Mouse (Mus musculus): ENCODE data around the gene Theg. TPM values are rescaled to one million over a fixed set of nuclear protein-coding genes. Genes with fewer than 3 reads are reported as not detected.

The Theg gene
- polyA plus RNA-seq, 1 experiment from 2014 or later, result not detected

GRCm38 (mm10) chr10:79580811-79581210 lies 6.3 kb downstream of the Theg start:
- no peak overlapping the region for H3K27ac ChIP-seq
- no peak overlapping the region for H3K4me3 ChIP-seq (ENCODE audit: inconsistent target)
- H3K36me3 ChIP-seq (ENCODE audit: inconsistent target), result no peaks in the 10 kb centered on the region
- 58% methylated on average over 5 of the region's 6 CpGs for WGBS (ENCODE audit: missing documents)
- H3K79me2 ChIP-seq (ENCODE audit: inconsistent target), result no peaks in the 10 kb centered on the region

GRCm38 (mm10) chr10:79580356-79580755 lies 6.8 kb downstream of the Theg start:
- H3K4me3 ChIP-seq (ENCODE audit: inconsistent target), result no peak overlapping the region
- 81% methylated on average over 7 of the region's 7 CpGs for WGBS (ENCODE audit: missing documents)

GRCm38 (mm10) chr10:79579781-79580180 lies 7.3 kb downstream of the Theg start:
- Histone ChIP-seq H3K27ac (no peak overlapping the region), H3K4me3 (ENCODE audit: inconsistent target) (no peak overlapping the region), H3K79me2 (ENCODE audit: inconsistent target) (no peaks in the 10 kb centered on the region), H3K36me3 (ENCODE audit: inconsistent target) (no peaks in the 10 kb centered on the region)
- WGBS (ENCODE audit: missing documents), result 80% methylated on average over 12 of the region's 12 CpGs

More at GRCm38 (mm10) chr10:79580356-79580755, 6.8 kb downstream of the Theg start:
- no peaks in the 10 kb centered on the region for H3K79me2 ChIP-seq (ENCODE audit: inconsistent target)
- H3K36me3 ChIP-seq (ENCODE audit: inconsistent target), result no peaks in the 10 kb centered on the region
- H3K27ac ChIP-seq, result no peak overlapping the region

GRCm38 (mm10) chr10:79578891-79579290 lies 8.2 kb downstream of the Theg start:
- Histone ChIP-seq H3K4me3 (ENCODE audit: inconsistent target) (no peak overlapping the region), H3K27ac (no peak overlapping the region), H3K79me2 (ENCODE audit: inconsistent target) (no peaks in the 10 kb centered on the region), H3K36me3 (ENCODE audit: inconsistent target) (no peaks in the 10 kb centered on the region)
- 77% methylated on average over 7 of the region's 7 CpGs for WGBS (ENCODE audit: missing documents)

GRCm38 (mm10) chr10:79578276-79578675 lies 8.9 kb downstream of the Theg start:
- H3K79me2 ChIP-seq (ENCODE audit: inconsistent target), result no peaks in the 10 kb centered on the region
- 88% methylated on average over 9 of the region's 9 CpGs for WGBS (ENCODE audit: missing documents)
- H3K4me3 ChIP-seq (ENCODE audit: inconsistent target), result no peak overlapping the region
- no peaks in the 10 kb centered on the region for H3K36me3 ChIP-seq (ENCODE audit: inconsistent target)
- H3K27ac ChIP-seq, result no peak overlapping the region

GRCm38 (mm10) chr10:79577376-79577775 lies 9.8 kb downstream of the Theg start:
- H3K4me3 ChIP-seq (ENCODE audit: inconsistent target), result no peak overlapping the region
- H3K36me3 ChIP-seq (ENCODE audit: inconsistent target), result no peaks in the 10 kb centered on the region
- no peak overlapping the region for H3K27ac ChIP-seq
- WGBS (ENCODE audit: missing documents), result 81% methylated on average over 4 of the region's 4 CpGs
- no peaks in the 10 kb centered on the region for H3K79me2 ChIP-seq (ENCODE audit: inconsistent target)

GRCm38 (mm10) chr10:79575754-79576153 lies 11.4 kb downstream of the Theg start:
- WGBS (ENCODE audit: missing documents), result 90% methylated on average over 6 of the region's 6 CpGs

GRCm38 (mm10) chr10:79574796-79575195 lies 12.3 kb downstream of the Theg start:
- H3K4me3 ChIP-seq (ENCODE audit: inconsistent target), result no peak overlapping the region
- H3K36me3 ChIP-seq (ENCODE audit: inconsistent target), result no peaks in the 10 kb centered on the region
- H3K79me2 ChIP-seq (ENCODE audit: inconsistent target), result no peaks in the 10 kb centered on the region
- H3K27ac ChIP-seq, result no peak overlapping the region
- 95% methylated on average over 6 of the region's 6 CpGs for WGBS (ENCODE audit: missing documents)

More at GRCm38 (mm10) chr10:79575754-79576153, 11.4 kb downstream of the Theg start:
- H3K4me3 ChIP-seq (ENCODE audit: inconsistent target), result no peak overlapping the region
- H3K27ac ChIP-seq, result no peak overlapping the region
- H3K79me2 ChIP-seq (ENCODE audit: inconsistent target), result no peaks in the 10 kb centered on the region
- no peaks in the 10 kb centered on the region for H3K36me3 ChIP-seq (ENCODE audit: inconsistent target)

GRCm38 (mm10) chr10:79574350-79574749 lies 12.8 kb downstream of the Theg start:
- Histone ChIP-seq H3K4me3 (ENCODE audit: inconsistent target) (no peak overlapping the region), H3K79me2 (ENCODE audit: inconsistent target) (no peaks in the 10 kb centered on the region), H3K27ac (no peak overlapping the region), H3K36me3 (ENCODE audit: inconsistent target) (no peaks in the 10 kb centered on the region)
- WGBS (ENCODE audit: missing documents), result 89% methylated on average over 8 of the region's 8 CpGs

- no peak overlapping the region for H3K4me3 ChIP-seq (ENCODE audit: inconsistent target)
- 92% methylated on average over 5 of the region's 6 CpGs for WGBS (ENCODE audit: missing documents)
- H3K27ac ChIP-seq, result no peak overlapping the region
- H3K36me3 ChIP-seq (ENCODE audit: inconsistent target), result no peaks in the 10 kb centered on the region
- H3K79me2 ChIP-seq (ENCODE audit: inconsistent target), result no peaks in the 10 kb centered on the region
Measured at GRCm38 (mm10) chr10:79573611-79574010, 13.5 kb downstream of the Theg start.

- Histone ChIP-seq H3K36me3 (ENCODE audit: inconsistent target) (no peaks in the 10 kb centered on the region), H3K27ac (no peak overlapping the region), H3K4me3 (ENCODE audit: inconsistent target) (no peak overlapping the region), H3K79me2 (ENCODE audit: inconsistent target) (no peaks in the 10 kb centered on the region)
- WGBS (ENCODE audit: missing documents), result 100% methylated on average over 2 of the region's 2 CpGs
Measured at GRCm38 (mm10) chr10:79571314-79571713, 15.8 kb downstream of the Theg start.

- no peak overlapping the region for H3K4me3 ChIP-seq (ENCODE audit: inconsistent target)
- H3K36me3 ChIP-seq (ENCODE audit: inconsistent target), result no peaks in the 10 kb centered on the region
- H3K79me2 ChIP-seq (ENCODE audit: inconsistent target), result no peaks in the 10 kb centered on the region
- no peak overlapping the region for H3K27ac ChIP-seq
- 98% methylated on average over 5 of the region's 5 CpGs for WGBS (ENCODE audit: missing documents)
Measured at GRCm38 (mm10) chr10:79569921-79570320, 17.2 kb downstream of the Theg start.

GRCm38 (mm10) chr10:79559716-79560115 lies 27.4 kb downstream of the Theg start:
- Histone ChIP-seq H3K36me3 (ENCODE audit: inconsistent target) (no peaks in the 10 kb centered on the region), H3K4me3 (ENCODE audit: inconsistent target) (no peak overlapping the region), H3K27ac (no peak overlapping the region), H3K79me2 (ENCODE audit: inconsistent target) (no peaks in the 10 kb centered on the region)
- WGBS (ENCODE audit: missing documents), result 93% methylated on average over 2 of the region's 2 CpGs

GRCm38 (mm10) chr10:79557496-79557895 lies 29.6 kb downstream of the Theg start:
- Histone ChIP-seq H3K4me3 (ENCODE audit: inconsistent target) (no peak overlapping the region), H3K36me3 (ENCODE audit: inconsistent target) (no peaks in the 10 kb centered on the region), H3K79me2 (ENCODE audit: inconsistent target) (peaks cover 18% of the 10 kb centered on the region), H3K27ac (no peak overlapping the region)
- WGBS (ENCODE audit: missing documents), result 94% methylated on average over 5 of the region's 5 CpGs

- no peak overlapping the region for H3K27ac ChIP-seq
- no peak overlapping the region for H3K4me3 ChIP-seq (ENCODE audit: inconsistent target)
- 100% methylated on average over 5 of the region's 5 CpGs for WGBS (ENCODE audit: missing documents)
- H3K36me3 ChIP-seq (ENCODE audit: inconsistent target), result no peaks in the 10 kb centered on the region
- peaks cover 23% of the 10 kb centered on the region for H3K79me2 ChIP-seq (ENCODE audit: inconsistent target)
Measured at GRCm38 (mm10) chr10:79556951-79557350, 30.2 kb downstream of the Theg start.

- H3K36me3 ChIP-seq (ENCODE audit: inconsistent target), result peaks cover under 1% of the 10 kb centered on the region; the same call in 1 of the 2 replicates
- peaks cover 36% of the 10 kb centered on the region for H3K79me2 ChIP-seq (ENCODE audit: inconsistent target)
- peak overlapping the region; percentile 14; the same call in 1 of the 2 replicates for H3K4me3 ChIP-seq (ENCODE audit: inconsistent target)
- no peak overlapping the region for H3K27ac ChIP-seq
- WGBS (ENCODE audit: missing documents), result 33% methylated on average over 7 of the region's 7 CpGs
Measured at GRCm38 (mm10) chr10:79555238-79555724, 31.9 kb downstream of the Theg start.

Data from macrophage (primary cell).